ENCODE assay signal across 9 mouse cellular contexts in genomic region chr5:114199116-114199777, GRCm38 (mm10). TPM values are rescaled to one million over a fixed set of nuclear protein-coding genes. Genes with fewer than 3 reads are reported as not detected.
DNase-seq lines count a peak whose midpoint lies in the region; ATAC-seq lines count a peak whose summit lies in the region.
"Had no signal": no experiment of that assay in that cellular context is flagged by ENCODE, and none has a peak within 500 bp of the region (broad histone marks: within the 10 kb centered on the region; RNA-seq: fewer than 3 reads in every experiment).

No protein-coding gene starts in this region.

- H3K9me3 ChIP-seq in intestine, embryonic 16.5 days (ENCODE audit: control insufficient read depth, low read length): no peaks in the 10 kb centered on the region

- no peaks in the 10 kb centered on the region for H3K36me3 ChIP-seq in intestine, embryonic 16.5 days (ENCODE audit: control insufficient read depth, insufficient read depth, low read length)

- H3K4me1 ChIP-seq in intestine, embryonic 16.5 days (ENCODE audit: control insufficient read depth, insufficient read depth, low read length): no peaks in the 10 kb centered on the region

- intact Hi-C loops in gastrocnemius, postnatal 36 days (cut with DNase I): no loop called here

- ATAC-seq in intestine, embryonic 16.5 days: no peak
- no peak for ATAC-seq in monocyte, adult 5-6 weeks (replicated peaks; ENCODE audit: insufficient number of reproducible peaks, low FRiP score, low TSS enrichment, poor library complexity, severe bottlenecking)

- no peaks in the 10 kb centered on the region for H3K27me3 ChIP-seq in intestine, embryonic 16.5 days (replicated peaks; ENCODE audit: control insufficient read depth, insufficient read depth, low read length)

- H3K9ac ChIP-seq in intestine, embryonic 16.5 days (ENCODE audit: low read depth, low read length): no peak overlapping the region

- H3K4me2 ChIP-seq in intestine, embryonic 16.5 days (ENCODE audit: low read depth, low read length): no peak overlapping the region

- DNase-seq in spleen, postnatal 36 days (ENCODE audit: low spot score in 2 of 2): peak; percentile 56 to 59
- DNase-seq in spleen, postnatal 4 days (ENCODE audit: low spot score in 2 of 2): no peak
- peak; percentile 52 to 81 for DNase-seq in heart, adult 18-20 months
- peak; percentile 62 for DNase-seq in lung, postnatal 14 days
- no peak for DNase-seq in adipocyte (ENCODE audit: low spot score)
- no peak for DNase-seq in gastrocnemius, postnatal 36 days

- H3K27ac ChIP-seq in intestine, embryonic 16.5 days (ENCODE audit: low read length): peak overlapping the region; percentile 33; the same call in 1 of the 2 replicates
- H3K27ac ChIP-seq: macrophage had no signal

- no peak overlapping the region for H3K4me3 ChIP-seq in intestine, embryonic 16.5 days (ENCODE audit: low read length)

- 23% methylated on average over 13 of the region's 13 CpGs for WGBS in intestine, embryonic 16.5 days

RNA-seq across cellular contexts. Expression of gene Acacb, which starts 52.9 kb away (rescaled TPM):
- total RNA-seq in heart, adult 18-20 months (2021): 100 to 1,000 TPM; 238 to 247 TPM
- polyA plus RNA-seq in intestine, embryonic 16.5 days (2015; fragmentation: Nextera tagmentation; extraction: Ambion mirVana): 1.1 and 1.4 TPM in 2 replicates
- 0.10 to 0.21 TPM (median 0.19 TPM) in 3 replicates for total RNA-seq in monocyte, adult 5-6 weeks (2017)
- total RNA-seq in gastrocnemius, postnatal 36 days (2021): 100 to 1,000 TPM; 138 to 166 TPM

Comparison
In these comparisons a context has a peak if more than half of its experiments do, and no peak if none do; other contexts are left out.
1. DNase-seq: peak in spleen, postnatal 36 days (2 of 2), heart, adult 18-20 months (2 of 2) and lung, postnatal 14 days (single experiment); none in spleen, postnatal 4 days (0 of 2), adipocyte (single experiment) and gastrocnemius, postnatal 36 days (0 of 2).
2. RNA of gene Acacb, which starts 52.9 kb away (total RNA-seq): 238 to 247 TPM in heart, adult 18-20 months and 138 to 166 TPM in gastrocnemius, postnatal 36 days; 0.10 to 0.21 TPM in monocyte, adult 5-6 weeks; every median in the first group is over 100 times any median in the second.